Comparison of ENCODE assay signal across 9 mouse cellular contexts in genomic region chr13:104036494-104037290, GRCm38 (mm10).
DNase-seq lines count a peak whose midpoint lies in the region; ATAC-seq and TF ChIP-seq lines count a peak whose summit lies in the region.
"Had no signal": no experiment of that assay in that cellular context is flagged by ENCODE, and none has a peak within 500 bp of the region (broad histone marks: within the 10 kb centered on the region; RNA-seq: fewer than 3 reads in every experiment).

No protein-coding gene starts in this region.

- H3K4me1 ChIP-seq in hindbrain, embryonic 10.5 days (replicated peaks): peaks cover 38% of the 10 kb centered on the region
- peaks cover 19% of the 10 kb centered on the region for H3K4me1 ChIP-seq in hindbrain, embryonic 12.5 days
- H3K4me1 ChIP-seq in forebrain, postnatal 0 days (ENCODE audit: insufficient read depth): no peaks in the 10 kb centered on the region; the same call in 1 of the 2 replicates
- peaks cover 36% of the 10 kb centered on the region for H3K4me1 ChIP-seq in kidney, postnatal 0 days (replicated peaks; ENCODE audit: insufficient read depth, low read length)

- TF ChIP-seq CTCF in forebrain, postnatal 0 days (IDR thresholded peaks at IDR 0.05; ENCODE audit: low read depth): no peak
- TF ChIP-seq CTCF in kidney, postnatal 0 days (IDR thresholded peaks at IDR 0.05; ENCODE audit: low read depth): no peak

- H3K36me3 ChIP-seq in hindbrain, embryonic 10.5 days: peaks cover 4% of the 10 kb centered on the region; the same call in 1 of the 2 replicates
- no peaks in the 10 kb centered on the region for H3K36me3 ChIP-seq in hindbrain, embryonic 12.5 days
- H3K36me3 ChIP-seq in forebrain, postnatal 0 days (ENCODE audit: insufficient read depth): peaks cover 10% of the 10 kb centered on the region
- no peaks in the 10 kb centered on the region for H3K36me3 ChIP-seq in kidney, postnatal 0 days (ENCODE audit: insufficient read depth, low read length)

- 80% methylated on average over 23 of the region's 23 CpGs for WGBS in hindbrain, embryonic 10.5 days
- 80% methylated on average over 23 of the region's 23 CpGs for WGBS in hindbrain, embryonic 12.5 days
- WGBS in forebrain, postnatal 0 days: 62% methylated on average over 23 of the region's 23 CpGs
- WGBS in kidney, postnatal 0 days: 50% methylated on average over 23 of the region's 23 CpGs

- no peak for ATAC-seq in hindbrain, embryonic 12.5 days (ENCODE audit: low FRiP score)
- ATAC-seq in cerebellum, adult (ENCODE audit: insufficient number of reproducible peaks, low FRiP score, low TSS enrichment): 0 out of 2 replicates have a peak, but pooled peaks have one; percentile 22
- peak; percentile 40 for ATAC-seq in forebrain, postnatal 0 days
- peak; percentile 76 for ATAC-seq in kidney, postnatal 0 days (replicated peaks; ENCODE audit: low FRiP score, low read depth)
- peak; percentile 56 for ATAC-seq in megakaryocyte progenitor cell, adult 5-6 weeks (replicated peaks; ENCODE audit: poor library complexity)

- H3K4me3 ChIP-seq in hindbrain, embryonic 10.5 days: no peak overlapping the region
- H3K4me3 ChIP-seq in hindbrain, embryonic 12.5 days: no peak overlapping the region
- no peak overlapping the region for H3K4me3 ChIP-seq in forebrain, postnatal 0 days (ENCODE audit: low read depth, low read length)
- no peak overlapping the region for H3K4me3 ChIP-seq in kidney, postnatal 0 days (replicated peaks; ENCODE audit: low read depth, low read length)
- H3K4me3 ChIP-seq: neural tube, embryonic 13.5 days had no signal

- H3K27ac ChIP-seq in hindbrain, embryonic 10.5 days: peak overlapping the region; percentile 64
- no peak overlapping the region for H3K27ac ChIP-seq in hindbrain, embryonic 12.5 days
- no peak overlapping the region for H3K27ac ChIP-seq in forebrain, postnatal 0 days (ENCODE audit: low read depth, low read length)
- peak overlapping the region; percentile 63 for H3K27ac ChIP-seq in kidney, postnatal 0 days
- H3K27ac ChIP-seq: neural tube, embryonic 13.5 days had no signal

- DNase-seq in hindbrain, embryonic 10.5 days (ENCODE audit: low spot score): no peak
- peak; percentile 57 for DNase-seq in forebrain, postnatal 0 days
- DNase-seq in kidney, postnatal 0 days (ENCODE audit: low spot score): peak; percentile 67
- DNase-seq in natural killer cell, adult 2 months (ENCODE audit: low spot score in 2 of 2): no peak
- DNase-seq in thymus, postnatal 36 days: no peak

- H3K4me2 ChIP-seq in hindbrain, embryonic 12.5 days (replicated peaks): no peak overlapping the region
- H3K4me2 ChIP-seq in forebrain, postnatal 0 days (ENCODE audit: low read depth): no peak overlapping the region
- peak overlapping the region; percentile 6; the same call in 1 of the 2 replicates for H3K4me2 ChIP-seq in kidney, postnatal 0 days (ENCODE audit: low read length)
- H3K4me2 ChIP-seq: neural tube, embryonic 13.5 days had no signal

- H3K27me3 ChIP-seq in hindbrain, embryonic 10.5 days (ENCODE audit: insufficient read depth, poor library complexity, severe bottlenecking): no peaks in the 10 kb centered on the region
- no peaks in the 10 kb centered on the region for H3K27me3 ChIP-seq in hindbrain, embryonic 12.5 days
- no peaks in the 10 kb centered on the region for H3K27me3 ChIP-seq in forebrain, postnatal 0 days (ENCODE audit: insufficient read depth, low read length)
- no peaks in the 10 kb centered on the region for H3K27me3 ChIP-seq in kidney, postnatal 0 days (ENCODE audit: insufficient read depth, low read length)
- H3K27me3 ChIP-seq: neural tube, embryonic 13.5 days had no signal

- H3K9ac ChIP-seq in hindbrain, embryonic 12.5 days: no peak overlapping the region
- no peak overlapping the region for H3K9ac ChIP-seq in forebrain, postnatal 0 days
- H3K9ac ChIP-seq in kidney, postnatal 0 days (ENCODE audit: low read depth, low read length): no peak overlapping the region
- H3K9ac ChIP-seq: neural tube, embryonic 13.5 days had no signal

- no peaks in the 10 kb centered on the region for H3K9me3 ChIP-seq in hindbrain, embryonic 10.5 days
- H3K9me3 ChIP-seq in hindbrain, embryonic 12.5 days (replicated peaks): no peaks in the 10 kb centered on the region
- no peaks in the 10 kb centered on the region for H3K9me3 ChIP-seq in forebrain, postnatal 0 days (ENCODE audit: low read length)
- H3K9me3 ChIP-seq in kidney, postnatal 0 days (replicated peaks; ENCODE audit: low read length): no peaks in the 10 kb centered on the region
- H3K9me3 ChIP-seq: neural tube, embryonic 13.5 days had no signal

Comparison
In these comparisons a context has a peak if more than half of its experiments do, and no peak if none do; other contexts are left out.
1. H3K27ac ChIP-seq: peak in hindbrain, embryonic 10.5 days (single experiment) and kidney, postnatal 0 days (single experiment); none in hindbrain, embryonic 12.5 days (single experiment) and forebrain, postnatal 0 days (single experiment).
2. DNase-seq: peak in forebrain, postnatal 0 days (single experiment) and kidney, postnatal 0 days (single experiment); none in hindbrain, embryonic 10.5 days (single experiment), natural killer cell, adult 2 months (0 of 2) and thymus, postnatal 36 days (0 of 2).